Mouse (Mus musculus): ENCODE measurements around the gene Ttc26.

- TF ChIP-seq POLR2A (IDR thresholded peaks at IDR 0.05; ENCODE audit: borderline replicate concordance, insufficient read depth, low read length) (no peak), CTCF (IDR thresholded peaks at IDR 0.05; ENCODE audit: borderline replicate concordance, insufficient read depth, low read depth, low read length) (no peak)
Observed at GRCm38 (mm10) chr6:38353811-38354722, 27.2 kb upstream of the Ttc26 start, which contains the start of gene Zc3hav1.

Data from cerebellum, adult 2 months (tissue).